Mouse (Mus musculus): ENCODE results near the gene Gm15155. TPM values are rescaled to one million over a fixed set of nuclear protein-coding genes. Genes with fewer than 3 reads are reported as not detected.
A peak's percentile ranks its signal among the peaks of the same experiment; 100 is the strongest.
"Not testable (repeated sequence)": the region's sequence is repeated elsewhere in the genome, so short reads cannot be mapped to it uniquely, and the experiment has no call there.

Gm15155 gene
- polyA plus RNA-seq, 1 experiment: not detected

DNA sequence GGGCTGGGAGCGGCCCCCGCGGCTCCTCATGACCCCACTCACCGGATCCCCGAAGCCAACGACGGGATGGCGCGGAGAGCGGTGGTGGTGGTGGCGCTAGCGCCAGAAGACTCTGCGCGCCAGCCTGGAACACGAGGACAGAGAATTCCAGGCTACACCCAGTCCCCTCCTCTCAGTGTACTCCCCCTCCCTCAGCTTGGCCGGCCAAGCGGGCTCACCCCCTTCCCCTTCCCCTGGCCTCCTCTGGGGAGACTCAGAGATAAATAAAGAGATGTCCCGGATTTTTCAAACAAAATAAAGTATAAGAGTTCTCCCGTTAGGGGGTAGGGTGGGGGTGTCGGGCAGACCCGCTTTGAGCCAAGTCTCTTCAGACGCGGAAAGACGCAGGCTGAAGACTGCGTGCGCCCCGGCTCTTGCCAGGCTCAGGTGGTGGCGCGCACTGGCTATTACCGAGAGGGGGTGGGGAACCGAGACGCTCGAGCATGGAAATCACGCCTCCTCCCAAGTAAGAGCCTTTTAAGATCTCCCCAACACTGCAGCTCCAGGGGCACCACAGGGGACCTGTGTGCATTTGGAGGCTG, 750 bp upstream of the Gm15155 start, which contains the start of gene Ptchd1:
Gene Ptchd1 (minus strand): TSS at position 114 of the 581 bp plus-strand sequence.
- no peaks in the 10 kb centered on the region for H3K36me3 ChIP-seq (replicated peaks; ENCODE audit: low read length)
- peak within 1 kb of the TSS; percentile 74 for H3K4me3 ChIP-seq (replicated peaks)
- TF ChIP-seq GATA1 (IDR thresholded peaks at IDR 0.05; ENCODE audit: borderline replicate concordance, low read length) (no peak), FLI1 (IDR thresholded peaks at IDR 0.05; ENCODE audit: low read length) (no peak)
- peaks cover 6% of the 10 kb centered on the region; the same call in 1 of the 2 replicates for H3K4me1 ChIP-seq
- H3K27me3 ChIP-seq (replicated peaks): peaks cover 52% of the 10 kb centered on the region
- peaks cover 15% of the 10 kb centered on the region for H3K9me3 ChIP-seq

DNA sequence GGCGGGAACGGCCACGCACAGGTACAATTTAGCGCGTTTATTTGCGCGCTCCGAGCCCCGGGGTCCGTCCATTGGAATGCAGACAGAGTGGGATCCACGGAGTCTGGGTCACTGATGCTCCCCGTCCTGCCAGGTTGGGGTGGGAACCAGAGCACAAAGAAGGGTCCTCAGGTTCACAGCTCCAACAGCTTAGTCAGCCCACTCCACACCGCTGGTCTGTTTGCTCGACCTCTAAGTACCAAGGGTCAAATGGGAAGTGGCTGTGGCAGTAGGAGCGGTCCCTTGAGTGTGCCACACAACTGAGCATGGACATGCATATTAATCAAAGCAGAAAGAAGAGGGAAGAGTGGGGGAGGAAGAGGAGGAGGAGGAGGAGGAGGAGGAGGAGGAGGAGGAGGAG, 354 bp downstream of the Gm15155 start:
- TF ChIP-seq GATA1 (IDR thresholded peaks at IDR 0.05; ENCODE audit: borderline replicate concordance, low read length) (no peak), FLI1 (IDR thresholded peaks at IDR 0.05; ENCODE audit: low read length) (no peak)
- H3K4me3 ChIP-seq (replicated peaks): peak overlapping the region; percentile 5
- peaks cover 6% of the 10 kb centered on the region; the same call in 1 of the 2 replicates for H3K4me1 ChIP-seq
- H3K36me3 ChIP-seq (replicated peaks; ENCODE audit: low read length): no peaks in the 10 kb centered on the region
- H3K9me3 ChIP-seq: peaks cover 15% of the 10 kb centered on the region
- H3K27me3 ChIP-seq (replicated peaks): peaks cover 52% of the 10 kb centered on the region

GRCm38 (mm10) chrX:155625671-155626196, 1.2 kb downstream of the Gm15155 start:
- peaks cover 6% of the 10 kb centered on the region; the same call in 1 of the 2 replicates for H3K4me1 ChIP-seq
- H3K4me3 ChIP-seq (replicated peaks): no peak overlapping the region
- no peak for TF ChIP-seq GATA1 (IDR thresholded peaks at IDR 0.05; ENCODE audit: borderline replicate concordance, low read length)
- TF ChIP-seq FLI1 (IDR thresholded peaks at IDR 0.05; ENCODE audit: low read length): no peak
- peaks cover 52% of the 10 kb centered on the region for H3K27me3 ChIP-seq (replicated peaks)
- H3K36me3 ChIP-seq (replicated peaks; ENCODE audit: low read length): no peaks in the 10 kb centered on the region
- H3K9me3 ChIP-seq: peaks cover 15% of the 10 kb centered on the region

GRCm38 (mm10) chrX:155643975-155644374, 19.4 kb downstream of the Gm15155 start:
- no peaks in the 10 kb centered on the region for H3K4me1 ChIP-seq
- H3K9me3 ChIP-seq: no peaks in the 10 kb centered on the region
- no peak overlapping the region for H3K4me3 ChIP-seq (replicated peaks)
- H3K27me3 ChIP-seq (replicated peaks): no peaks in the 10 kb centered on the region
- TF ChIP-seq FLI1 (IDR thresholded peaks at IDR 0.05; ENCODE audit: low read length) (no peak), GATA1 (IDR thresholded peaks at IDR 0.05; ENCODE audit: borderline replicate concordance, low read length) (no peak)
- no peaks in the 10 kb centered on the region for H3K36me3 ChIP-seq (replicated peaks; ENCODE audit: low read length)

DNA sequence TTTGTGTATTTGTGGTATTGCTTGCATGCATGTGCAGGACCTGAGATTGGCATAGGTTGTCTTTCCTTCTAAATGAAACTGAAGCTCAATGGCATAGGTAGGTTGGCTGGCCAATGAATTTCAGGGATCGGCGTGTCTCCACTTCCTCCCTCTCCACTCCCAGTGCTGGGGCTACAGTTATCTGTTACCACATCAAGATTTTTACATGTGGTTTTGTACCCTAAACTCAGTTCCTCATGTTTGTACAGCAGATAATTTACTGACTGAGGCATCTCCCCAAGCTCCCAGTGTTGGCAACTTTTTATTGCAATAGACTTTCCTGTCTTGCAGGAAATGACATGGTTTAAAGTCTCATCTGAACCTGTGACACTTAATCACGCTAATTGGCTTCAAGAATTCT, 21.4 kb downstream of the Gm15155 start:
- Histone ChIP-seq H3K27me3 (replicated peaks) (no peaks in the 10 kb centered on the region), H3K4me3 (replicated peaks) (no peak overlapping the region), H3K9me3 (no peaks in the 10 kb centered on the region), H3K36me3 (replicated peaks; ENCODE audit: low read length) (no peaks in the 10 kb centered on the region), H3K4me1 (no peaks in the 10 kb centered on the region)
- no peak for TF ChIP-seq FLI1 (IDR thresholded peaks at IDR 0.05; ENCODE audit: low read length)
- no peak for TF ChIP-seq GATA1 (IDR thresholded peaks at IDR 0.05; ENCODE audit: borderline replicate concordance, low read length)

DNA sequence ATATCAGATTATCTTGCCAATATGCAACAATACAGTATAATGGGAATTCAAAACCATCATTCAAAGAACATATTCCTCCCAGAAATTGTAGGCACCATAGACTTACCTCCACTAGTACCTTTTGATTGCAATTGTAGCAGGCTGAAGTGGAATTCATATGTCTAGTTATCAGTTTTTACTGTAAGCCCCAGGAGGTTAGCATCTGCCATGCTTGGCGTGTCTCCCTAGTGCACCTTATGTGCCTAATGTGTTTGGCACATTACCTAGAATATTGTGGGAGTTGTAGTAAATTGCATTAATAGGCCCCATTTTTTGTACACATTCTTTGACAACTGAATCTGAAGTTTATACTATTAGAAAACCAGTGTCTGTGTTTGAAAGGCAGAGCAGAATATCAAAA, 33.4 kb downstream of the Gm15155 start:
- no peaks in the 10 kb centered on the region for H3K9me3 ChIP-seq
- peaks cover 2% of the 10 kb centered on the region for H3K27me3 ChIP-seq (replicated peaks)
- H3K4me1 ChIP-seq: no peaks in the 10 kb centered on the region
- TF ChIP-seq GATA1 (IDR thresholded peaks at IDR 0.05; ENCODE audit: borderline replicate concordance, low read length) (no peak), FLI1 (IDR thresholded peaks at IDR 0.05; ENCODE audit: low read length) (no peak)
- no peaks in the 10 kb centered on the region for H3K36me3 ChIP-seq (replicated peaks; ENCODE audit: low read length)
- no peak overlapping the region for H3K4me3 ChIP-seq (replicated peaks)

DNA sequence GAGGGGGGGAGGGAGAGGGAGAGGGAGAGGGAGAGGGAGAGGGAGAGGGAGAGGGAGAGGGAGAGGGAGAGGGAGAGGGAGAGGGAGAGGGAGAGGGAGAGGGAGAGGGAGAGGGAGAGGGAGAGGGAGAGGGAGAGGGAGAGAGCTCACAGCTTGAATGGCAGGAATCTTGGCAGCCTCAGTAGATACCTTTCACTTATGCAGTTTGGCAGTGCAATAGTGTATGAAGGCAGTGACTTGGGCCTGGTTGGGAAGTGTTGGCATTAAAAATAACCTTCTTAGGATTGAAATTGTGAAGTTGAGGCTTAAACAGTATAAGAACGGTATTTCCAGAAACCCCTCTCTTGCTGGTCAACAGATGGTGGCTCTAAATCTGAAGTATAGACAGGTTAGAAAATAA, 65.9 kb downstream of the Gm15155 start:
- not testable (repeated sequence) for H3K27me3 ChIP-seq (replicated peaks); H3K4me1 ChIP-seq; H3K36me3 ChIP-seq (replicated peaks; ENCODE audit: low read length); H3K4me3 ChIP-seq (replicated peaks); H3K9me3 ChIP-seq

DNA sequence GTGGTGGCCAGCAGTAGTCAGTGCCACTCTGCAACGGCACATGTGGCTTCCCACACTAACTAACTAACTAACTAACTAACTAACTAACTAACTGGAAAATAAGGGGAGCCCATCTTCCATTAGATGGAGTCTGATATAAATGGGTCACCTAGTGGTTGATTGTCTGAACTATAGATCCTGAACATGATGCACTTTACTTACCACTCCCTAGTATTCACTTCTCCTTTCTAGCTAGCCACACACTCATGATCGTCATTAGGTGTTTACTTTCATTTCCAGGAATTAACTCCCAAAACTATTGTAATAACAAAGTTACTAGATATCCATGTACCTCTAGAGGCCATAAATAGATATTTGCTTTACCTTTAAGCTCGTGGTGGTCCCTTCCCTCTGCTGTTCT, 99.6 kb downstream of the Gm15155 start:
- TF ChIP-seq FLI1 (IDR thresholded peaks at IDR 0.05; ENCODE audit: low read length): no peak
- no peak for TF ChIP-seq GATA1 (IDR thresholded peaks at IDR 0.05; ENCODE audit: borderline replicate concordance, low read length)
- no peaks in the 10 kb centered on the region for H3K36me3 ChIP-seq (replicated peaks; ENCODE audit: low read length)

DNA sequence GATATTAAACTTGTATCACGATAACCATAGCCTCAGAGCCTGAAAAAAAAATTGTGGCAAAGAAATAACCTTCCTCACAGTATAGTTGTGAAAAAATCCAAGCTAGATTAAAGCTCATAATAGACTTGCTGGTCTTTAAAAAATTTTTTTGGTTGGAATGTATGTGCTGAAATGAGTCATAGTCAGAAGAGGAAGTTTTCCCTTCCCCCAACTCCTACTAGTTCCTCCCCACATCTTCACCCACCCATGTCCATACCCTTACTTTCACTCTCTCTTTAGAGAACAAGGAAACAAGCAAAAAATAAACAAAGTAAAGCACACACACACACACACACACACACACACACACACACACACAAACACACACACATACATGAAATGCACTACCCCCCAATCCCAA, 103.8 kb downstream of the Gm15155 start:
- Histone ChIP-seq H3K4me1 (no peaks in the 10 kb centered on the region), H3K4me3 (replicated peaks) (no peak overlapping the region), H3K9me3 (no peaks in the 10 kb centered on the region), H3K27me3 (replicated peaks) (no peaks in the 10 kb centered on the region), H3K36me3 (replicated peaks; ENCODE audit: low read length) (no peaks in the 10 kb centered on the region)
- TF ChIP-seq GATA1 (IDR thresholded peaks at IDR 0.05; ENCODE audit: borderline replicate concordance, low read length) (no peak), FLI1 (IDR thresholded peaks at IDR 0.05; ENCODE audit: low read length) (no peak)

More for the DNA sequence above, 99.6 kb downstream of the Gm15155 start:
- H3K4me3 ChIP-seq (replicated peaks): no peak overlapping the region
- H3K4me1 ChIP-seq: no peaks in the 10 kb centered on the region
- H3K9me3 ChIP-seq: no peaks in the 10 kb centered on the region
- H3K27me3 ChIP-seq (replicated peaks): no peaks in the 10 kb centered on the region

DNA sequence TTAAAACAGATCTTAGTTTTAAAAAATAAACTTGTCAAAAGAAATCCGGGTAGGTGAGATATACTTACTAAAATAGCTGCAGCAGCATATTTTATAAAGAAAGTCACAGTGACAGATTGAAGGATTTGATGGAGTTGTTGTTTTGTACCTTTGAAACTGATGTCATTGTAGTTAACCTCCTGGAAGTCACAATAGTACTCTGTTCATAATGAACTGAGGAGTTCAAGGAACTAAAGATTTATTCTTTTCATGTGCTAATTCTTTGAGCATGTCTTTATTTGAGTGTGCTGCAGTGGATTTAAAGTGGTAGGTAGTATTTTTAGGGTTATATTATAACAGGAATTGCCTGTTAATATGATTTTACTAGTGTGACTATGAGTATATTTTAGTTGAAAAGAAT, 263.6 kb downstream of the Gm15155 start:
- Histone ChIP-seq H3K4me3 (replicated peaks) (no peak overlapping the region), H3K4me1 (no peaks in the 10 kb centered on the region), H3K36me3 (replicated peaks; ENCODE audit: low read length) (no peaks in the 10 kb centered on the region), H3K9me3 (no peaks in the 10 kb centered on the region), H3K27me3 (replicated peaks) (no peaks in the 10 kb centered on the region)
- no peak for TF ChIP-seq GATA1 (IDR thresholded peaks at IDR 0.05; ENCODE audit: borderline replicate concordance, low read length)
- TF ChIP-seq FLI1 (IDR thresholded peaks at IDR 0.05; ENCODE audit: low read length): no peak

Measured in megakaryocyte, embryonic 14.5 days (primary cell).